Comparison of ENCODE assay signal across 19 mouse cellular contexts in genomic region chr13:69770538-69771456, GRCm38 (mm10). TPM values are rescaled to one million over a fixed set of nuclear protein-coding genes. Genes with fewer than 3 reads are reported as not detected.
DNase-seq lines count a peak whose midpoint lies in the region; ATAC-seq lines count a peak whose summit lies in the region.
"Had no signal": no experiment of that assay in that cellular context is flagged by ENCODE, and none has a peak within 500 bp of the region (broad histone marks: within the 10 kb centered on the region; RNA-seq: fewer than 3 reads in every experiment).

No protein-coding gene starts in this region.

- H3K4me2 ChIP-seq in forebrain, embryonic 13.5 days = no peak overlapping the region
- H3K4me2 ChIP-seq in forebrain, embryonic 12.5 days = no peak overlapping the region
- H3K4me2 ChIP-seq in midbrain, embryonic 15.5 days = no peak overlapping the region
- H3K4me2 ChIP-seq in midbrain, embryonic 16.5 days (ENCODE audit: low read length) = no peak overlapping the region
- H3K4me2 ChIP-seq in forebrain, embryonic 16.5 days (ENCODE audit: low read length) = no peak overlapping the region
- H3K4me2 ChIP-seq: heart, embryonic 12.5 days; liver, embryonic 12.5 days had no signal

- ATAC-seq in forebrain, embryonic 13.5 days = peak; percentile 61
- no peak; the same call in 1 of the 2 replicates for ATAC-seq in forebrain, embryonic 12.5 days (ENCODE audit: low FRiP score)
- peak; percentile 39; the same call in 1 of the 2 replicates for ATAC-seq in midbrain, embryonic 15.5 days (replicated peaks)
- no peak for ATAC-seq in midbrain, embryonic 16.5 days
- peak; percentile 80 for ATAC-seq in forebrain, embryonic 16.5 days
- ATAC-seq: activated CD4-positive, CD25-positive, alpha-beta regulatory T cell, adult 4 months; liver, embryonic 12.5 days had no signal

- H3K4me1 ChIP-seq in forebrain, embryonic 13.5 days = 0 out of 2 replicates have a peak, but pooled peaks cover 2% of the 10 kb centered on the region
- no peaks in the 10 kb centered on the region; the same call in 1 of the 2 replicates for H3K4me1 ChIP-seq in forebrain, embryonic 12.5 days
- H3K4me1 ChIP-seq in midbrain, embryonic 15.5 days = no peaks in the 10 kb centered on the region
- no peaks in the 10 kb centered on the region for H3K4me1 ChIP-seq in midbrain, embryonic 16.5 days (ENCODE audit: control insufficient read depth, insufficient read depth, low read length)
- H3K4me1 ChIP-seq in forebrain, embryonic 16.5 days (replicated peaks; ENCODE audit: control insufficient read depth, insufficient read depth, low read length) = peaks cover 6% of the 10 kb centered on the region; the same call in 1 of the 2 replicates
- H3K4me1 ChIP-seq: heart, embryonic 12.5 days; liver, embryonic 12.5 days had no signal

- no peak overlapping the region for H3K9ac ChIP-seq in forebrain, embryonic 13.5 days
- H3K9ac ChIP-seq in forebrain, embryonic 12.5 days = no peak overlapping the region
- H3K9ac ChIP-seq in midbrain, embryonic 15.5 days = no peak overlapping the region
- H3K9ac ChIP-seq in midbrain, embryonic 16.5 days (ENCODE audit: low read depth, low read length) = no peak overlapping the region
- H3K9ac ChIP-seq in forebrain, embryonic 16.5 days (replicated peaks; ENCODE audit: low read depth, low read length) = no peak overlapping the region
- H3K9ac ChIP-seq: heart, embryonic 12.5 days; liver, embryonic 12.5 days had no signal

- no peaks in the 10 kb centered on the region for H3K27me3 ChIP-seq in forebrain, embryonic 13.5 days
- no peaks in the 10 kb centered on the region for H3K27me3 ChIP-seq in forebrain, embryonic 12.5 days
- H3K27me3 ChIP-seq in midbrain, embryonic 15.5 days (replicated peaks) = no peaks in the 10 kb centered on the region
- no peaks in the 10 kb centered on the region for H3K27me3 ChIP-seq in midbrain, embryonic 16.5 days (ENCODE audit: control insufficient read depth, insufficient read depth, low read depth, low read length)
- H3K27me3 ChIP-seq in forebrain, embryonic 16.5 days (replicated peaks; ENCODE audit: control insufficient read depth, insufficient read depth, low read length) = no peaks in the 10 kb centered on the region
- H3K27me3 ChIP-seq: heart, embryonic 12.5 days; liver, embryonic 12.5 days had no signal

- H3K4me3 ChIP-seq in forebrain, embryonic 13.5 days = no peak overlapping the region
- H3K4me3 ChIP-seq in forebrain, embryonic 12.5 days (replicated peaks) = no peak overlapping the region
- H3K4me3 ChIP-seq in midbrain, embryonic 15.5 days = no peak overlapping the region
- no peak overlapping the region for H3K4me3 ChIP-seq in midbrain, embryonic 16.5 days (ENCODE audit: low read depth, low read length)
- no peak overlapping the region for H3K4me3 ChIP-seq in forebrain, embryonic 16.5 days (replicated peaks; ENCODE audit: low read length)
- H3K4me3 ChIP-seq: heart, embryonic 12.5 days; liver, embryonic 12.5 days had no signal

- no peaks in the 10 kb centered on the region for H3K36me3 ChIP-seq in forebrain, embryonic 13.5 days (ENCODE audit: poor library complexity, severe bottlenecking)
- H3K36me3 ChIP-seq in forebrain, embryonic 12.5 days (replicated peaks) = no peaks in the 10 kb centered on the region
- no peaks in the 10 kb centered on the region for H3K36me3 ChIP-seq in midbrain, embryonic 15.5 days (replicated peaks)
- no peaks in the 10 kb centered on the region for H3K36me3 ChIP-seq in midbrain, embryonic 16.5 days (ENCODE audit: control insufficient read depth, insufficient read depth, low read length)
- H3K36me3 ChIP-seq in forebrain, embryonic 16.5 days (ENCODE audit: control insufficient read depth, insufficient read depth) = no peaks in the 10 kb centered on the region
- H3K36me3 ChIP-seq: G1E; heart, embryonic 12.5 days; liver, embryonic 12.5 days had no signal

- H3K9me3 ChIP-seq in forebrain, embryonic 13.5 days (replicated peaks) = no peaks in the 10 kb centered on the region
- no peaks in the 10 kb centered on the region for H3K9me3 ChIP-seq in forebrain, embryonic 12.5 days
- H3K9me3 ChIP-seq in midbrain, embryonic 15.5 days = no peaks in the 10 kb centered on the region
- no peaks in the 10 kb centered on the region for H3K9me3 ChIP-seq in midbrain, embryonic 16.5 days (replicated peaks; ENCODE audit: control insufficient read depth, low read length, poor library complexity, severe bottlenecking)
- no peaks in the 10 kb centered on the region for H3K9me3 ChIP-seq in forebrain, embryonic 16.5 days (ENCODE audit: control insufficient read depth, low read length)
- H3K9me3 ChIP-seq: liver, embryonic 12.5 days had no signal

- no peak overlapping the region for H3K27ac ChIP-seq in forebrain, embryonic 13.5 days
- no peak overlapping the region for H3K27ac ChIP-seq in forebrain, embryonic 12.5 days
- no peak overlapping the region for H3K27ac ChIP-seq in midbrain, embryonic 15.5 days
- H3K27ac ChIP-seq in midbrain, embryonic 16.5 days (ENCODE audit: low read length) = no peak overlapping the region
- no peak overlapping the region; the same call in 1 of the 2 replicates for H3K27ac ChIP-seq in forebrain, embryonic 16.5 days (ENCODE audit: low read length)
- H3K27ac ChIP-seq: liver, embryonic 12.5 days had no signal

- 76% methylated on average over 12 of the region's 12 CpGs for WGBS in forebrain, embryonic 13.5 days
- 87% methylated on average over 12 of the region's 12 CpGs for WGBS in forebrain, embryonic 12.5 days
- WGBS in midbrain, embryonic 15.5 days = 78% methylated on average over 12 of the region's 12 CpGs
- WGBS in midbrain, embryonic 16.5 days = 69% methylated on average over 12 of the region's 12 CpGs
- 65% methylated on average over 12 of the region's 12 CpGs for WGBS in forebrain, embryonic 16.5 days

- no peak for DNase-seq in layer of hippocampus, postnatal 25 days (ENCODE audit: extremely low spot score in 1 of 2, low spot score in 1 of 2)
- no peak for DNase-seq in right cerebral cortex, adult 2 months (ENCODE audit: low spot score in 2 of 2)
- DNase-seq in thymus, postnatal 14 days = no peak
- DNase-seq: B cell, adult 2 months; cerebellum, adult 9-11 months; gastrocnemius, postnatal 14 days; kidney, adult 8-10 months; lung, postnatal 14 days had no signal

RNA-seq across cellular contexts. Expression of gene Ube2ql1, which starts 31.1 kb away (rescaled TPM):
- 10.5 and 11.4 TPM in 2 replicates for polyA plus RNA-seq in forebrain, embryonic 13.5 days (2015; fragmentation: Nextera tagmentation; extraction: Ambion mirVana)
- polyA plus RNA-seq in forebrain, embryonic 12.5 days (2016; fragmentation: Nextera tagmentation; extraction: Ambion mirVana) = 5.8 and 6.4 TPM in 2 replicates
- 24.0 and 25.1 TPM in 2 replicates for polyA plus RNA-seq in midbrain, embryonic 15.5 days (2015; fragmentation: Nextera tagmentation; extraction: Ambion mirVana)
- polyA plus RNA-seq in midbrain, embryonic 16.5 days (2015; fragmentation: Nextera tagmentation; extraction: Ambion mirVana) = 21.3 and 22.8 TPM in 2 replicates
- 26.4 and 32.4 TPM in 2 replicates for polyA plus RNA-seq in forebrain, embryonic 16.5 days (2015; fragmentation: Nextera tagmentation; extraction: Ambion mirVana)
- total RNA-seq in layer of hippocampus, postnatal 25 days (2021) = 100 to 1,000 TPM; 189 to 204 TPM
- total RNA-seq: hematopoietic stem cell, adult 5-6 weeks; monocyte, adult 5-6 weeks had no signal
- polyA plus RNA-seq: activated CD4-positive, CD25-positive, alpha-beta regulatory T cell, adult 4 months; G1E had no signal

RNA-seq across cellular contexts. Expression of gene Med10, which starts 31.4 kb away (rescaled TPM):
- polyA plus RNA-seq in forebrain, embryonic 13.5 days (2015; fragmentation: Nextera tagmentation; extraction: Ambion mirVana) = 189 and 201 TPM in 2 replicates
- polyA plus RNA-seq in forebrain, embryonic 12.5 days (2016; fragmentation: Nextera tagmentation; extraction: Ambion mirVana) = 160 and 173 TPM in 2 replicates
- polyA plus RNA-seq in midbrain, embryonic 15.5 days (2015; fragmentation: Nextera tagmentation; extraction: Ambion mirVana) = 135 TPM in 2 replicates
- polyA plus RNA-seq in midbrain, embryonic 16.5 days (2015; fragmentation: Nextera tagmentation; extraction: Ambion mirVana) = 134 and 139 TPM in 2 replicates
- 168 and 178 TPM in 2 replicates for polyA plus RNA-seq in forebrain, embryonic 16.5 days (2015; fragmentation: Nextera tagmentation; extraction: Ambion mirVana)
- 10 to 100 TPM; 60.9 to 65.4 TPM for total RNA-seq in layer of hippocampus, postnatal 25 days (2021)

Comparison
In these comparisons a context has a peak if more than half of its experiments do, and no peak if none do; other contexts are left out.
1. ATAC-seq: peak in forebrain, embryonic 13.5 days (single experiment), midbrain, embryonic 15.5 days (single experiment) and forebrain, embryonic 16.5 days (single experiment); none in forebrain, embryonic 12.5 days (single experiment) and midbrain, embryonic 16.5 days (single experiment).